Mouse (Mus musculus): ENCODE results near the gene Cacng6. TPM values are rescaled to one million over a fixed set of nuclear protein-coding genes. Genes with fewer than 3 reads are reported as not detected.

Cacng6 gene
- total and polyA plus RNA-seq, 2 experiments from 2014 or later: 0.20 TPM; not detected in 1

DNA sequence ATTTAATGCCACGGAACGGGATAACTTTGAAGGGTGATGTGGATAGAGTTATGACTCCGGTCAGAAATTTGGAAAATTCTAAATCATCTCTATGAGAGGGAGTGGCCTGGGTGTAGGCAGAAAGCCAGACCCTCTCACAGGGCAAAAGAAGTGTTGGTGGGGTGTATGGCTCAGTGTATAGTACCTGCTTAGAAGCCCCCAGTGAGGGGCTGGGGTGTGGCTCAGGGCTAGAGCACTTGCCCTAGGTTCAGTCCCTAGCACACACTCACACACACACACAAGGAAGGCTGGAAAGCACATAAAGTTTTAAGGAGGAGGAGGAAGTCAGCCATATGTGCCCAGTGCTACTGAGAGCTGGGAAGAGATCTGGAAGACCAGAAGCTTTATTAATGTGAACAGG is 2.7 kb upstream of the Cacng6 start:
- H3K27me3 ChIP-seq (ENCODE audit: insufficient read depth, low read length): peaks cover 39% of the 10 kb centered on the region
- no peak overlapping the region for H3K4me3 ChIP-seq (ENCODE audit: low read depth, low read length)
- H3K9ac ChIP-seq (replicated peaks; ENCODE audit: low read length, poor library complexity, severe bottlenecking): no peak overlapping the region
- TF ChIP-seq CTCF (IDR thresholded peaks at IDR 0.05): no peak
- H3K9me3 ChIP-seq (ENCODE audit: low read length): no peaks in the 10 kb centered on the region
- WGBS: 91% methylated on average over 3 of the region's 3 CpGs
- no peak for DNase-seq (ENCODE audit: low spot score)
- no peak overlapping the region for H3K4me2 ChIP-seq (ENCODE audit: low read depth, low read length, poor library complexity, severe bottlenecking)
- no peaks in the 10 kb centered on the region; the same call in 1 of the 2 replicates for H3K4me1 ChIP-seq (ENCODE audit: insufficient read depth, low read length)
- no peak overlapping the region for H3K27ac ChIP-seq (ENCODE audit: low read depth, low read length)
- ATAC-seq (ENCODE audit: low FRiP score): no peak
- H3K36me3 ChIP-seq (ENCODE audit: insufficient read depth, low read length): no peaks in the 10 kb centered on the region

DNA sequence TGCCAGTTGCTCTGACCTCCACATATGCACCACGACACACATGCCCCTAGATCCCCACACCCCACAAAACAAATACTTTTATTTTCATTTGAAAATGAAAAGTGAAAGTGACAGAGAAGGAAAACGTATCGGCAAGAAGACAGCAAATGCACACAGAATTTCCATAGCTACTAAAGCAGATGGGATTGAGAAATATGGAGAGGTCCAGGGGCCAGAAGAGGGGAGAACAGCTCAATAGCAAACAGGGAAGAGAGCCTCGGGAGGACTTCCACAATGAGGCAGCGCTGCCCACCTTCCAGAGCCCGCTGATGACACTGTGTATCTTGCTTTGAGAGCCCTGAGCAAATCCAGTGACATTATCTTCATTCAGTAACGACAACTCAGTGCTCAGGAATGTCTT is 1.9 kb upstream of the Cacng6 start:
- Histone ChIP-seq H3K27me3 (ENCODE audit: insufficient read depth, low read length) (peaks cover 39% of the 10 kb centered on the region), H3K4me2 (ENCODE audit: low read depth, low read length, poor library complexity, severe bottlenecking) (no peak overlapping the region), H3K9ac (replicated peaks; ENCODE audit: low read length, poor library complexity, severe bottlenecking) (no peak overlapping the region), H3K27ac (ENCODE audit: low read depth, low read length) (no peak overlapping the region), H3K4me3 (ENCODE audit: low read depth, low read length) (no peak overlapping the region), H3K36me3 (ENCODE audit: insufficient read depth, low read length) (no peaks in the 10 kb centered on the region), H3K9me3 (ENCODE audit: low read length) (no peaks in the 10 kb centered on the region), H3K4me1 (ENCODE audit: insufficient read depth, low read length) (no peaks in the 10 kb centered on the region; the same call in 1 of the 2 replicates)
- DNase-seq (ENCODE audit: low spot score): no peak
- TF ChIP-seq CTCF (IDR thresholded peaks at IDR 0.05): no peak
- ATAC-seq (ENCODE audit: low FRiP score): no peak
- 60% methylated on average over 7 of the region's 7 CpGs for WGBS

DNA sequence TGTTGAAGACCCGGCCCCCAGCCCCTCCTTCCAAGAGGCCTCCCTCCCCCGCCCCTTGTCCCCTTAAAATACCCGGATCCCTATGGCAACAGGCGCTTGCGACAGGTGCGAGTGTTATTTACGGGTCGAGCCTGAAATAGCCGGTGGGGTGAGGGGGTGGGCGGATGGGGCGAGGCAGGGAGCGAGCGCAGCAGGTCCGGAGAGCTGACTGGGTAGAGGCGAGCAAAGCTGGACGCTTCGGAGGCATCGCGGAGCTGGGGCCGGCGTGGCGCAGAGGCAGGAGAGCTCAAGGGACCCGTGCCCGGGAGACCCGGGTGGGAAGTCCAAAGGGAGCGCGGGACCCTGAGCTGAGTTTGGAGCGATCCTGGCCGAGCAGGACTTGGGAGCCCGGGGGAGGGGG is 565 bp upstream of the Cacng6 start:
- Histone ChIP-seq H3K4me2 (ENCODE audit: low read depth, low read length, poor library complexity, severe bottlenecking) (peak overlapping the region; percentile 54), H3K4me3 (ENCODE audit: low read depth, low read length) (peak overlapping the region; percentile 19), H3K9me3 (ENCODE audit: low read length) (no peaks in the 10 kb centered on the region), H3K9ac (replicated peaks; ENCODE audit: low read length, poor library complexity, severe bottlenecking) (0 out of 2 replicates have a peak overlapping the region, but pooled peaks have one; percentile 14), H3K27ac (ENCODE audit: low read depth, low read length) (no peak overlapping the region), H3K27me3 (ENCODE audit: insufficient read depth, low read length) (peaks cover 39% of the 10 kb centered on the region), H3K36me3 (ENCODE audit: insufficient read depth, low read length) (no peaks in the 10 kb centered on the region), H3K4me1 (ENCODE audit: insufficient read depth, low read length) (no peaks in the 10 kb centered on the region; the same call in 1 of the 2 replicates)
- no peak for TF ChIP-seq CTCF (IDR thresholded peaks at IDR 0.05)
- ATAC-seq (ENCODE audit: low FRiP score): no peak
- WGBS: under 1% methylated on average over 30 of the region's 30 CpGs
- DNase-seq (ENCODE audit: low spot score): no peak

DNA sequence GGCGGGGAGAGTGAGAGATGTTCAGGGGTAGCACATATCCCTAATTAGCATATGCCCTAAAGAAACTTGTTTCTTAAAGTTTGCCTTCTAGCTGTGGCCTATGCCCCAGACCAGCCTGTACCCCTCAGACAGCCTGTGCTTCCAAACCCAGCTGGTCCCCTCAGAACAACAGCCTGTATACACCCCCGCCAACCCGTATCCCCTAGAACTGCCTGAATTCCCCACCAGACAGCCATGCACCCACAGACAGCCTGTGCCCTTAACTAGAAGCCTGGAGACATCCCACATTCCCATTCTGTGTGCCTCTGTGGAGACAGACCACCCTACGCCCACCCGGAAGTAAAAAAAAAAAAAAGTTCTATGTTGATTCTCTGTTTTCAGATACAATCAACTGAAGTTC is 1.1 kb downstream of the Cacng6 start:
- H3K9me3 ChIP-seq (ENCODE audit: low read length): no peaks in the 10 kb centered on the region
- no peak for DNase-seq (ENCODE audit: low spot score)
- no peak overlapping the region for H3K4me3 ChIP-seq (ENCODE audit: low read depth, low read length)
- ATAC-seq (ENCODE audit: low FRiP score): no peak
- no peak for TF ChIP-seq CTCF (IDR thresholded peaks at IDR 0.05)
- no peaks in the 10 kb centered on the region; the same call in 1 of the 2 replicates for H3K4me1 ChIP-seq (ENCODE audit: insufficient read depth, low read length)
- no peaks in the 10 kb centered on the region for H3K36me3 ChIP-seq (ENCODE audit: insufficient read depth, low read length)
- no peak overlapping the region for H3K27ac ChIP-seq (ENCODE audit: low read depth, low read length)
- H3K27me3 ChIP-seq (ENCODE audit: insufficient read depth, low read length): peaks cover 39% of the 10 kb centered on the region
- no peak overlapping the region for H3K4me2 ChIP-seq (ENCODE audit: low read depth, low read length, poor library complexity, severe bottlenecking)
- no peak overlapping the region for H3K9ac ChIP-seq (replicated peaks; ENCODE audit: low read length, poor library complexity, severe bottlenecking)
- WGBS: 89% methylated on average over 5 of the region's 5 CpGs

DNA sequence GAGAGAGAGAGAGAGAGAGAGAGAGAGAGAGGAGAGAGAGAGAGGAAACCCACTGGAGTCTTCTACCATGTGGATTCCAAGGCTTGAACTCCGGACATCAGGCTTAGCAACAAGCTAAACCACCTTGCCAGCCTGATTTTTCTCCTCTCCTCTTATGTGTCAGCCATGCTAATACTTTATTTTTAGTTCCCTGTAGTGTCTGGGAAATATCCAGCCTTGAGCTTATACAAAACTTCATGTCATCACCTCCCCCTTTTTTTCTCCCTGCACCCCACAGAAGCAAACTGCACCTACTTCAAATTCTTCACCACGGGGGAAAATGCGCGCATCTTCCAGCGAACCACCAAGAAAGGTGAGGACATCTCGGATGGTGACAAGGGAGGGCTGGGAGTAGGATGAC is 6.2 kb downstream of the Cacng6 start:
- Histone ChIP-seq H3K27me3 (ENCODE audit: insufficient read depth, low read length) (peaks cover 9% of the 10 kb centered on the region; the same call in 1 of the 2 replicates), H3K4me3 (ENCODE audit: low read depth, low read length) (no peak overlapping the region), H3K4me1 (ENCODE audit: insufficient read depth, low read length) (no peaks in the 10 kb centered on the region), H3K4me2 (ENCODE audit: low read depth, low read length, poor library complexity, severe bottlenecking) (no peak overlapping the region), H3K9ac (replicated peaks; ENCODE audit: low read length, poor library complexity, severe bottlenecking) (no peak overlapping the region), H3K36me3 (ENCODE audit: insufficient read depth, low read length) (no peaks in the 10 kb centered on the region), H3K27ac (ENCODE audit: low read depth, low read length) (no peak overlapping the region), H3K9me3 (ENCODE audit: low read length) (no peaks in the 10 kb centered on the region)
- WGBS: 76% methylated on average over 6 of the region's 6 CpGs
- no peak for TF ChIP-seq CTCF (IDR thresholded peaks at IDR 0.05)
- DNase-seq (ENCODE audit: low spot score) (no peak), ATAC-seq (ENCODE audit: low FRiP score) (no peak)

DNA sequence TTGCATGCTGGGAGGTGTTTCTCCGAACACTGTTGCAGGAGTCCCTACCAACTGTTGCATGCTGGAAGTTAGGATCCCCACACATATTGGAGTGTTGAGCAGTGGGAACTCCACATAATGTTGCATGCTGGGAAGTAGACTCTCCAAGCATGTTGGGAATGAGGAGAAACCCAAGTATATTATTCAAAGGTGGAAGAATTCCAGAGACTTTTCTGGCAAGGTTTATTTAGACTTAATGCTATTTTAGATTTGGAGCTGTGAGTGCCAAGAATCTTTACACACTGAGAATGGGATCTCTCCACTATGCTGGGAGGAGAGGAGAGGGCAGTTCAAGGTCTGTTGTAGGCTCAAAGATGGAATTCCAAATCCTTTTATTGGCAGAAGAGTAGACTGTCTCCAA is 8.1 kb downstream of the Cacng6 start:
- no peak overlapping the region for H3K9ac ChIP-seq (replicated peaks; ENCODE audit: low read length, poor library complexity, severe bottlenecking)
- WGBS: 86% methylated on average over 1 of the region's 1 CpGs
- no peak overlapping the region for H3K27ac ChIP-seq (ENCODE audit: low read depth, low read length)
- H3K27me3 ChIP-seq (ENCODE audit: insufficient read depth, low read length): 0 out of 2 replicates have a peak, but pooled peaks cover 5% of the 10 kb centered on the region
- H3K4me2 ChIP-seq (ENCODE audit: low read depth, low read length, poor library complexity, severe bottlenecking): no peak overlapping the region
- H3K4me3 ChIP-seq (ENCODE audit: low read depth, low read length): no peak overlapping the region
- H3K9me3 ChIP-seq (ENCODE audit: low read length): no peaks in the 10 kb centered on the region
- DNase-seq (ENCODE audit: low spot score): no peak
- no peaks in the 10 kb centered on the region for H3K36me3 ChIP-seq (ENCODE audit: insufficient read depth, low read length)
- no peak for TF ChIP-seq CTCF (IDR thresholded peaks at IDR 0.05)
- no peak for ATAC-seq (ENCODE audit: low FRiP score)
- H3K4me1 ChIP-seq (ENCODE audit: insufficient read depth, low read length): no peaks in the 10 kb centered on the region

All from midbrain, postnatal 0 days (tissue).